Mouse (Mus musculus) A20 (cell line): ENCODE measurements around the gene Tas2r102.

Experiments
- DNase-seq: peaks from one replicate; pipeline ENCODE4 v3.0.0-alpha.2; 2011; ENCODE audit warnings: low read depth, low spot score

The Tas2r102 gene

GRCm38 (mm10) chr6:132761831-132762230 lies at the start of gene Tas2r102:
Gene Tas2r102 (plus strand): TSS chr6:132762131.
- DNase-seq = no peak

DNA sequence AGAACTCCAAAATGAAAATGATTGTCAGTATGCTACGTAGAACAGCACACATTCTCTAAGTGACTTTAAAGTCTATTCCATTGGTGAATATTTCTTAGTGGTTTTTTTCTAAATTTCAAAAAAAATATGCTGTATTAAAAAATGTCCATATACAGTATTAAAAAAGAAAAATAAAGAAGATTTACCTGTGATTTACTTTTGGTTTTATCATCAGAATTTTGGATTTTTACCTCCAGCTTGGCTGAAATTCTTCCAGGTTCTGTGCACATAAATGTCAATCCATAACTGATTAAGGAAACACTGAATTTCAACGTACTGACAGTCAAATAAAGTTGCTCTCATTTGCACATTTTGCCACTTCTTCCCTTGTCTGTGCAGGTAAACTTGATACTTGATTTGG lies 24.0 kb upstream of the Tas2r102 start, which contains the start of gene Tas2r115:
Gene Tas2r115, minus strand, starts transcription at position 101 of the 400 bp plus-strand sequence.
- DNase-seq = no peak

DNA sequence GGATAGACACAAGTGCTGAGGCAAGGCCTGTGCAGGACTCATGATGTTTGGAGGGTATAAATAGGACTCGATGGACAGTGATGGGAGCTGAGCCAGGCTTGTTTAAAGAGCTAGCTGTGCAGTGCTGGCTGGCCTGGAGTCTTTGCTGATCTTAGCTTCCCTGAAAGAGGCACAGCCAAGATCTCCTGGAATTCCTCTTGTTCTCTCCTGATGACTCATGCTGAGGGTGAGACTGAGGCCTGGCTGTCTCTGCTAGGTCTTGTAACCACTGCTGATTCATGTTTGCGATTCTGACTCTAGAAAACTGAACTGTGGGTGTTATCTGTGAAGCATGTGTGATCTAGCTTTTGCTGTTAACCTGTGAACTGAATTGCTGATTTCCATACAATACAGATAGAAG lies 11.7 kb upstream of the Tas2r102 start:
- DNase-seq = no peak

DNA sequence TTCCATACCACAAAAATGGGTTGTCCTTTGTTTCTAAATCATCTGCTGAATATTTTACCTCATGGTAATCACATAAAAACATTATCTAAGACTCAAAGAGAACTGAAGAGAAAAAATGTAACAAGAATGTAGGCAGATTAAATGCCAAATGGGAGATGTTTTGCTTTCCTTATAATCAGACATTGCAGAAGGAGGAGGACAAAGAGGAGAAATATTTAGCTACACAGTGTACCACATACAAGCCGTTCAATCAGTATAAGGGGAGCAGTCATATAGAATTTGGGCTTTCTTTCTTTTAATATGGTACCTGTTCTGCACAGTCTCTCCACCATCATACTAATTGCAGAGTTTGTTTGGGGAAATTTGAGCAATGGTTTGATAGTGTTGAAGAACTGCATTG lies 7.5 kb upstream of the Tas2r102 start, which contains the start of gene Tas2r124:
Gene Tas2r124, plus strand, starts transcription at position 301 of the 400 bp plus-strand sequence.
- DNase-seq = no peak

DNA sequence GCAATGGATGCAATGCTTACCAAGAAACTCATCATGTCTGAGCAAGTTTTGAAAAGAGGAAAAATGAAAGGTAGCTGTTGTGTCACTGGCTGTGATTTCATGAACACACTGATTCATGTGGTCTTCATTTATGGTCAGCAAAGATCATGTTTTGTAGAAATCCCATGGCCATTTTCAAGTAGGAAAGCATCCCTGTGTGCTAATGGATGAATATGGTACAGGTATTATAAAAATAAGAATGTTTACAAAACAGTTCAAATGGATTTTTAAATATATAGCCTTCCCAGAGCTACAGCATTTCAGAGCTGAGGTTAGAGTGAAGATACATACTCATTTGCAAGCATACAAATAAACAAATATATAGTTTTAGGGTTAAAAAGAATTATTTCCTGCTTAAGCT lies 16.1 kb downstream of the Tas2r102 start, which contains the start of gene Tas2r136:
Gene Tas2r136, minus strand, starts transcription at position 101 of the 400 bp plus-strand sequence.
- DNase-seq = no peak

- no peak for DNase-seq
These were observed 33.5 kb downstream of the Tas2r102 start for GRCm38 (mm10) chr6:132795393-132795792.

GRCm38 (mm10) chr6:132802518-132802917 lies 40.6 kb downstream of the Tas2r102 start, which contains the start of gene Tas2r117:
Gene Tas2r117 (plus strand): TSS chr6:132802818.
- DNase-seq = no peak
